Mouse (Mus musculus) MEL (cell line): ENCODE data around the gene Ripk3. TPM values are rescaled to one million over a fixed set of nuclear protein-coding genes. Genes with fewer than 3 reads are reported as not detected.

Experiments used
- DNase-seq: peaks from one replicate; pipeline ENCODE4 v3.0.0; 2011; ENCODE audit warnings: low read depth, low spot score
- H3K27ac ChIP-seq: 2 replicates; pipeline ENCODE4 v1.5.1; 2012; ENCODE audit warnings: low read depth, mild to moderate bottlenecking, control low read depth, low read length, moderate library complexity; ENCODE audit not compliant: control insufficient read depth
- H3K27me3 ChIP-seq, 2 experiments: fragments of 150-350 bp in 1 of 2; sonication (generic) in 1 of 2; 2 replicates each; pipeline ENCODE4 v1.6.1; 2012; ENCODE audit warnings: low read length in 2 of 2, mild to moderate bottlenecking in 2 of 2, improper control_type of control experiment in 1 of 2, moderate library complexity in 1 of 2; ENCODE audit not compliant: insufficient read depth in 2 of 2, control insufficient read depth in 1 of 2
- H3K36me3 ChIP-seq, 2 experiments: 2 replicates each; pipeline ENCODE4 v1.6.1; 2012 to 2014; ENCODE audit warnings: low read length in 2 of 2, improper control_type of control experiment in 1 of 2, inconsistent platforms in 1 of 2, mild to moderate bottlenecking in 1 of 2; ENCODE audit not compliant: insufficient read depth in 2 of 2, control insufficient read depth in 1 of 2
- H3K4me1 ChIP-seq, 2 experiments: fragments of 150-350 bp in 1 of 2; sonication (generic) in 1 of 2; 2 replicates each; pipeline ENCODE4 v1.6.1; 2012; ENCODE audit warnings: low read length in 2 of 2, improper control_type of control experiment in 1 of 2, mild to moderate bottlenecking in 1 of 2; ENCODE audit not compliant: insufficient read depth in 2 of 2, control insufficient read depth in 1 of 2
- H3K4me3 ChIP-seq, 2 experiments: fragments of 150-350 bp in 1 of 2; sonication (generic) in 1 of 2; 2 replicates each; pipeline ENCODE4 v1.5.1; 2012; ENCODE audit warnings: low read depth in 2 of 2, low read length in 2 of 2, mild to moderate bottlenecking in 2 of 2, moderate library complexity in 2 of 2, control low read depth in 1 of 2, improper control_type of control experiment in 1 of 2; ENCODE audit not compliant: control insufficient read depth in 1 of 2, insufficient read depth in 1 of 2
- H3K79me2 ChIP-seq: 2 replicates; pipeline ENCODE4 v1.6.1; 2012; ENCODE audit warnings: mild to moderate bottlenecking, low read length, moderate library complexity; ENCODE audit not compliant: control insufficient read depth, poor library complexity, insufficient read depth
- H3K9ac ChIP-seq: 2 replicates; pipeline ENCODE4 v1.6.1; 2012; ENCODE audit warnings: low read depth, mild to moderate bottlenecking, control low read depth, low read length, moderate library complexity; ENCODE audit not compliant: control insufficient read depth, poor library complexity, severe bottlenecking
- H3K9me3 ChIP-seq: fragments of 150-350 bp; sonication (generic); replicated peaks from 2 replicates; pipeline ENCODE4 v1.6.1; 2012; ENCODE audit warnings: mild to moderate bottlenecking, low read length, improper control_type of control experiment, moderate library complexity; ENCODE audit not compliant: insufficient read depth
- BHLHE40 ChIP-seq: IDR thresholded peaks from 2 replicates; pipeline ENCODE4 v1.6.1; 2012; ENCODE audit warnings: low read depth, mild to moderate bottlenecking, inconsistent platforms, low read length, improper control_type of control experiment, borderline replicate concordance
- CHD1 ChIP-seq: IDR thresholded peaks from 2 replicates; pipeline ENCODE4 v1.6.1; 2012; ENCODE audit warnings: low read depth, mild to moderate bottlenecking, inconsistent platforms, low read length, improper control_type of control experiment
- CHD2 ChIP-seq: IDR thresholded peaks from 2 replicates; pipeline ENCODE4 v1.6.1; 2011; ENCODE audit warnings: low read length, improper control_type of control experiment
- E2F4 ChIP-seq: IDR thresholded peaks from 2 replicates; pipeline ENCODE4 v1.6.1; 2011; ENCODE audit warnings: low read depth, low read length, improper control_type of control experiment, borderline replicate concordance
- ELF1 ChIP-seq: IDR thresholded peaks from 2 replicates; pipeline ENCODE4 v1.6.1; 2014; ENCODE audit warnings: low read depth, mild to moderate bottlenecking, inconsistent platforms, low read length, improper control_type of control experiment, moderate library complexity
- EP300 ChIP-seq, 2 experiments: IDR thresholded peaks; 2 replicates each; pipeline ENCODE4 v1.6.1; 2011; ENCODE audit warnings: improper control_type of control experiment in 2 of 2, low read length in 2 of 2, low read depth in 1 of 2, mild to moderate bottlenecking in 1 of 2
- ETS1 ChIP-seq: IDR thresholded peaks from 2 replicates; pipeline ENCODE4 v1.6.1; 2012; ENCODE audit warnings: low read depth, mild to moderate bottlenecking, inconsistent platforms, low read length, improper control_type of control experiment, moderate library complexity
- GABPA ChIP-seq: IDR thresholded peaks from 2 replicates; pipeline ENCODE4 v1.6.1; 2012; ENCODE audit warnings: low read depth, mild to moderate bottlenecking, inconsistent platforms, low read length, improper control_type of control experiment, moderate library complexity
- HCFC1 ChIP-seq: IDR thresholded peaks from 2 replicates; pipeline ENCODE4 v1.6.1; 2012; ENCODE audit warnings: low read depth, mild to moderate bottlenecking, inconsistent platforms, low read length, improper control_type of control experiment, moderate library complexity
- JUND ChIP-seq: IDR thresholded peaks from 2 replicates; pipeline ENCODE4 v1.6.1; 2011; ENCODE audit warnings: low read depth, mild to moderate bottlenecking, improper control_type of control experiment, low read length
- KAT2A ChIP-seq: conservative IDR thresholded peaks from 2 replicates; pipeline ENCODE4 v1.6.1; 2012; ENCODE audit warnings: low read depth, low read length, improper control_type of control experiment, inconsistent platforms
- MAX ChIP-seq: IDR thresholded peaks from 2 replicates; pipeline ENCODE4 v1.6.1; 2011; ENCODE audit warnings: low read length, improper control_type of control experiment
- MXI1 ChIP-seq: IDR thresholded peaks from 2 replicates; pipeline ENCODE4 v1.6.1; 2011; ENCODE audit warnings: mild to moderate bottlenecking, low read depth, low read length, improper control_type of control experiment
- MYB ChIP-seq: IDR thresholded peaks from 2 replicates; pipeline ENCODE4 v1.6.1; 2011; ENCODE audit warnings: mild to moderate bottlenecking, low read depth, low read length, improper control_type of control experiment
- NELFE ChIP-seq: IDR thresholded peaks from 2 replicates; pipeline ENCODE4 v1.6.1; 2011; ENCODE audit warnings: low read depth, low read length, improper control_type of control experiment
- NRF1 ChIP-seq: IDR thresholded peaks from 2 replicates; pipeline ENCODE4 v1.6.1; 2014; ENCODE audit warnings: low read depth, mild to moderate bottlenecking, inconsistent platforms, low read length, improper control_type of control experiment, moderate library complexity; ENCODE audit not compliant: poor library complexity, insufficient read depth, severe bottlenecking
- POLR2AphosphoS2 ChIP-seq: IDR thresholded peaks from 2 replicates; pipeline ENCODE4 v1.6.1; 2011; ENCODE audit warnings: low read length, improper control_type of control experiment
- RAD21 ChIP-seq: IDR thresholded peaks from 2 replicates; pipeline ENCODE4 v1.6.1; 2011; ENCODE audit warnings: mild to moderate bottlenecking, low read depth, low read length, improper control_type of control experiment
- SIN3A ChIP-seq: IDR thresholded peaks from 2 replicates; pipeline ENCODE4 v1.6.1; 2012; ENCODE audit warnings: low read length, improper control_type of control experiment, inconsistent platforms
- TAL1 ChIP-seq: IDR thresholded peaks from 2 replicates; pipeline ENCODE4 v1.6.1; 2012; ENCODE audit warnings: mild to moderate bottlenecking, inconsistent platforms, low read length, moderate library complexity, mixed read lengths
- TBP ChIP-seq: IDR thresholded peaks from 2 replicates; pipeline ENCODE4 v1.8.0; 2011; ENCODE audit warnings: low read depth, low read length, improper control_type of control experiment
- TCF12 ChIP-seq: IDR thresholded peaks from 2 replicates; pipeline ENCODE4 v1.6.1; 2014; ENCODE audit warnings: low read depth, mild to moderate bottlenecking, inconsistent platforms, low read length, improper control_type of control experiment, moderate library complexity
- UBTF ChIP-seq: IDR thresholded peaks from 2 replicates; pipeline ENCODE4 v1.6.1; 2012; ENCODE audit warnings: low read depth, mild to moderate bottlenecking, inconsistent platforms, low read length, improper control_type of control experiment, moderate library complexity, borderline replicate concordance; ENCODE audit not compliant: insufficient read depth
- USF2 ChIP-seq, 2 experiments: IDR thresholded peaks; 2 replicates each; pipeline ENCODE4 v1.6.1; 2011 to 2012; ENCODE audit warnings: improper control_type of control experiment in 2 of 2, low read length in 2 of 2, borderline replicate concordance in 1 of 2, inconsistent platforms in 1 of 2, low read depth in 1 of 2, mild to moderate bottlenecking in 1 of 2; ENCODE audit not compliant: insufficient read depth in 1 of 2
- ZKSCAN1 ChIP-seq: IDR thresholded peaks from 2 replicates; pipeline ENCODE4 v1.6.1; 2012; ENCODE audit warnings: low read depth, mild to moderate bottlenecking, inconsistent platforms, low read length, improper control_type of control experiment, moderate library complexity
- ZMIZ1 ChIP-seq: IDR thresholded peaks from 2 replicates; pipeline ENCODE4 v1.6.1; 2012; ENCODE audit warnings: low read depth, mild to moderate bottlenecking, inconsistent platforms, low read length, improper control_type of control experiment, moderate library complexity
- ZNF384 ChIP-seq: IDR thresholded peaks from 2 replicates; pipeline ENCODE4 v1.6.1; 2012; ENCODE audit warnings: low read depth, mild to moderate bottlenecking, inconsistent platforms, low read length, improper control_type of control experiment
- polyA plus RNA-seq, 2 experiments: library from polyadenylated mRNA; stranded (reverse) in 1 of 2; unstranded in 1 of 2; fragments of >175 nt in 1 of 2; fragments of >200 nt in 1 of 2; gene quantifications; 2 replicates each; pipeline versions ENCODE4 v1.2.1 to v1.2.4; 2012; ENCODE audit warnings: low replicate concordance in 2 of 2, low read depth in 1 of 2; ENCODE audit not compliant: insufficient read length in 2 of 2, insufficient read depth in 1 of 2, missing spikeins in 1 of 2
- total RNA-seq: library from RNA; depleted of rRNA; stranded (reverse); fragments of 300-350 nt; gene quantifications from 2 replicates; pipeline ENCODE4 v1.2.3, GENCODE M21; 2012

Ripk3 gene
- total and polyA plus RNA-seq, 3 experiments, result 67.1 to 124 (median 123) TPM

DNA sequence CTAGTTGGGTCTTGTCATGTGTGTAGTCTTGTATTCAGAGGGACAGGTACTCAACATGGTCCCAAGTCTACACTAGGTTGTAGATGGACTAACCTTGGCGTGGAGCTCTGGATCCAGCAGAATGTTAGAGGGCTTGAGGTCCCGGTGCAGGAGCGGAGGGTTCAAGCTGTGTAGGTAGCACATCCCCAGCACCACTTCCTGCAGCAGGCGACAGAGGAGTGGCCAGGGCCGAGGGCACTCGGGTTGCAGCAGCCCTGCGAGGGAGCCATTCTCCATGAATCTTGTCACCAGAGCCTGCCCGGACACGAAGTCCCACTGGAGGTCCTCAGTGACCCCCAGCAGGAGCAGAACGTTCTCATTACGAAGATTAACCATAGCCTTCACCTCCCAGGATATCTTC lies 934 bp downstream of the Ripk3 start:
- peaks cover 0 to 4% of the 10 kb centered on the region in 2 experiments; a peak in 1 of 4 replicates for H3K36me3 ChIP-seq
- H3K27me3 ChIP-seq, result no peaks in the 10 kb centered on the region
- peak overlapping the region; percentile 70 to 91 for H3K4me3 ChIP-seq
- TF ChIP-seq BHLHE40 (no peak), USF2 (IDR thresholded peaks at IDR 0.05; ENCODE audit: borderline replicate concordance in 1 of 2, insufficient read depth in 1 of 2, low read depth in 1 of 2, low read length in 2 of 2) (no peak), EP300 (IDR thresholded peaks at IDR 0.05; ENCODE audit: low read depth in 1 of 2, low read length in 2 of 2) (no peak), TBP (no peak), ELF1 (no peak), ZMIZ1 (no peak), POLR2AphosphoS2 (no peak), MYB (no peak), MXI1 (no peak), RAD21 (no peak), ETS1 (no peak), TAL1 (no peak), TCF12 (no peak), ZNF384 (no peak), GABPA (no peak), NELFE (no peak)
- H3K9me3 ChIP-seq, result no peaks in the 10 kb centered on the region
- no peak for DNase-seq
- no peaks in the 10 kb centered on the region; the same call in 1 of the 2 replicates for H3K79me2 ChIP-seq
- H3K27ac ChIP-seq, result no peak overlapping the region
- peak overlapping the region; percentile 71 for H3K9ac ChIP-seq
- peaks cover 2 to 11% of the 10 kb centered on the region in 2 experiments for H3K4me1 ChIP-seq

DNA sequence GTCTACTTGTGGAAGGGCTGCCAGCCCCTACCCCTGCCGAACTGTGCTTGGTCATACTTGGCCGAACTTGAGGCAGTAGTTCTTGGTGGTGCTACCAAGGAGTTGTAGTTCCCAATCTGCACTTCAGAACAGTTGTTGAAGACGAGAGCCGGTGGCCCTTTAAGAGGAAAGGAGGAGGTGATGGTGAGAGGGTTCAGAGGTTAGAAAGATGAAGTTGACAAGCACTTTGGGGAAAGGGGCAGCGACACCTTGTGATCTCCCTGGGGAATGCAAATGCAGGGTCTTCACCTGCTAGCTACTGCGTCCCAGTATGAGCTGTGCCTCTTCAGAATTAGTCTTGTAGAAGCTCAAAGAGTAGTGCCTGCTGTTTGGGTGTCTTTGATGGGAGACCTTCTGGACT lies 3.5 kb downstream of the Ripk3 start:
- no peak for TF ChIP-seq HCFC1
- TF ChIP-seq MAX, result no peak
- TF ChIP-seq KAT2A, result no peak
- TF ChIP-seq TCF12, result no peak
- no peak for TF ChIP-seq TAL1
- TF ChIP-seq MXI1, result no peak
- TF ChIP-seq SIN3A, result no peak
- TF ChIP-seq ELF1, result no peak
- TF ChIP-seq NELFE, result no peak
- TF ChIP-seq JUND, result no peak
- TF ChIP-seq BHLHE40, result no peak
- no peak for TF ChIP-seq UBTF
- no peak for TF ChIP-seq CHD1
- no peak for TF ChIP-seq ZMIZ1
- no peak for TF ChIP-seq E2F4
- TF ChIP-seq POLR2AphosphoS2, result no peak
- no peak for TF ChIP-seq NRF1
- TF ChIP-seq ZKSCAN1, result no peak
- no peak for TF ChIP-seq CHD2
- Histone ChIP-seq H3K36me3 (peaks cover 0 to 4% of the 10 kb centered on the region in 2 experiments; a peak in 1 of 4 replicates), H3K4me1 (peaks cover 2 to 16% of the 10 kb centered on the region in 2 experiments), H3K27ac (no peak overlapping the region), H3K9me3 (no peaks in the 10 kb centered on the region), H3K9ac (no peak overlapping the region), H3K79me2 (no peaks in the 10 kb centered on the region; the same call in 1 of the 2 replicates), H3K4me3 (no peak overlapping the region), H3K27me3 (no peaks in the 10 kb centered on the region)
- DNase-seq, result no peak
